Mouse (Mus musculus): ENCODE results near the gene Gpr107. TPM values are rescaled to one million over a fixed set of nuclear protein-coding genes. Genes with fewer than 3 reads are reported as not detected.
A peak's percentile ranks its signal among the peaks of the same experiment; 100 is the strongest.

Gene Gpr107
- total and polyA plus RNA-seq, 2 experiments, result 8.3 to 10.0 TPM

DNA sequence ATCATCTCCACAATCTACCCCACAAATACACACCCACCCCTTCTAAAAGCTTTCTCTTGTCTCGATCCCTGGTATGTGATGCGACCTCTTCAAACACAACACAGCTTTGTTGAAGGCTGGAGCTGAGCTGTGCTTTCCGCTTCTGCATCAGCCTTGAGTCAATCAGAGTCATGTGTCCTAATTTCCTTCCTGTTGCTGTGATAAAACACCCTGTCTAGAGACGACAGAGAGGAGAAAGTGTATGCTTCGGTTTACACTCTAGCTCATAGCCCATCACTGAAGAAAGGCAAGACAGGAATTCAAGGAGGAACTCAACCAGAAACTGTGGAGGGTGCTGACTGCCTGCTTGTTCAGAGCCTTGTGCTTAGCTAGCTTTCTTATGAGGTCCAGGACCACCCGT is 43.9 kb upstream of the Gpr107 start:
- Histone ChIP-seq H3K4me3 (ENCODE audit: insufficient read depth, low read depth, low read length) (no peak overlapping the region), H3K27me3 (ENCODE audit: control insufficient read depth, insufficient read depth, low read length) (no peaks in the 10 kb centered on the region), H3K9ac (ENCODE audit: low read depth, low read length) (no peak overlapping the region), H3K36me3 (ENCODE audit: control insufficient read depth, insufficient read depth, low read length) (no peaks in the 10 kb centered on the region), H3K79me2 (ENCODE audit: control insufficient read depth, insufficient read depth, low read length) (peaks cover 17% of the 10 kb centered on the region), H3K27ac (replicated peaks; ENCODE audit: insufficient read depth, low read depth, low read length) (peak overlapping the region; percentile 62; the same call in 1 of the 2 replicates), H3K4me1 (ENCODE audit: control insufficient read depth, insufficient read depth, low read length) (peaks cover 3% of the 10 kb centered on the region; the same call in 1 of the 2 replicates)
- 70% methylated on average over 6 of the region's 6 CpGs for WGBS
- TF ChIP-seq POLR2A (IDR thresholded peaks at IDR 0.05; ENCODE audit: extremely low read depth, insufficient read depth, low read length), result no peak
- no peak for TF ChIP-seq CTCF (IDR thresholded peaks at IDR 0.05; ENCODE audit: low read depth, low read length)
- peak; percentile 48 for DNase-seq (ENCODE audit: extremely low read depth, low read depth, low spot score)

DNA sequence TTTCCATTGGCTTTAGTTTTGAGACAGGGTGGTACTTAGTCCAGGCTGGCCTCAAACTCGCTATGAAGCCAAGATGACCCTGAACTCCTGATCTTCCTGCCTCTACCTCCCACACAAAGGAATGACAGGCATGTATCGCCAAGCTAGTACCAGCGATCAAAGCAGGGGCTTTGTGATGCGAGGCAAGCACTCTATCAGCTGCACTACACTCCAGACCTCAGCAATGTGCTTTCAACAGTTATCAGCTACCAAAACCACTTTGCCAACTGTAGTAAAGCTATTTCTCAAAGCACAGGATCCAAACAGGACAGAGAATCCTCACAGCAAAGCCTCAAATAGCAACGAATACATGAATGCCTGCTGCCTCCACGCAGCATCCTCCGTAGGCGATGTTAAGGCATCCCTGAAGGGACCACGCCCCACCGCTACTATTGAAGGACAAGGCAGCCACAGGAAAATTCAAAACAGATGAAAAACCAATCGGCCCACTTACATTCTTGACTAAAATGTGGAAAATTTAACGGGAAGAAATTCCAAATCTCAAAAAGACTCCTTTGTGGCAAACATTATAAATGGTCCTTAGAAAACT is 42.1 kb upstream of the Gpr107 start:
- Histone ChIP-seq H3K4me1 (ENCODE audit: control insufficient read depth, insufficient read depth, low read length) (0 out of 2 replicates have a peak, but pooled peaks cover 3% of the 10 kb centered on the region), H3K27ac (replicated peaks; ENCODE audit: insufficient read depth, low read depth, low read length) (no peak overlapping the region), H3K9ac (ENCODE audit: low read depth, low read length) (no peak overlapping the region), H3K79me2 (ENCODE audit: control insufficient read depth, insufficient read depth, low read length) (peaks cover 22% of the 10 kb centered on the region), H3K4me3 (ENCODE audit: insufficient read depth, low read depth, low read length) (no peak overlapping the region), H3K27me3 (ENCODE audit: control insufficient read depth, insufficient read depth, low read length) (no peaks in the 10 kb centered on the region), H3K36me3 (ENCODE audit: control insufficient read depth, insufficient read depth, low read length) (no peaks in the 10 kb centered on the region)
- 79% methylated on average over 12 of the region's 12 CpGs for WGBS
- TF ChIP-seq CTCF (IDR thresholded peaks at IDR 0.05; ENCODE audit: low read depth, low read length) (no peak), POLR2A (IDR thresholded peaks at IDR 0.05; ENCODE audit: extremely low read depth, insufficient read depth, low read length) (no peak)
- no peak for DNase-seq (ENCODE audit: extremely low read depth, low read depth, low spot score)

DNA sequence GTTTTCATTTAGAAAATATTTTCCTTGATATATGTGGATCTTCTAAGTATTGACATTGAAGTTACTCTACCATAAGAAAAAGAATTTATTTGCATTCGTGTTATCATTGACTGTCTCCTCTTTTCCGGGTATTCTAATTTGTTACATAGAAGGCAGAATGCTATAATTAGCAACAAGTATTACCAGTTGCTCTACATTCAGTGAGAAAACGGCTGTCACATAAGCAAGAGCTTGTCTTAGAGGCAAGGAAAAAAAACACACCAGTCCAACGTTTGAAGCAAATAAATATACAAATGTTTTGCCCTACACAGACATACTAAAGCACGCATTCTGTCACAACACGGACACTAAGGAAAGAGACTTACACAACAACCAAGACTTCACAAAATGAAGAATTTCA is 40.4 kb upstream of the Gpr107 start:
- 73% methylated on average over 6 of the region's 6 CpGs for WGBS
- H3K4me1 ChIP-seq (ENCODE audit: control insufficient read depth, insufficient read depth, low read length), result 0 out of 2 replicates have a peak, but pooled peaks cover 3% of the 10 kb centered on the region
- TF ChIP-seq POLR2A (IDR thresholded peaks at IDR 0.05; ENCODE audit: extremely low read depth, insufficient read depth, low read length), result no peak
- TF ChIP-seq CTCF (IDR thresholded peaks at IDR 0.05; ENCODE audit: low read depth, low read length), result no peak

DNA sequence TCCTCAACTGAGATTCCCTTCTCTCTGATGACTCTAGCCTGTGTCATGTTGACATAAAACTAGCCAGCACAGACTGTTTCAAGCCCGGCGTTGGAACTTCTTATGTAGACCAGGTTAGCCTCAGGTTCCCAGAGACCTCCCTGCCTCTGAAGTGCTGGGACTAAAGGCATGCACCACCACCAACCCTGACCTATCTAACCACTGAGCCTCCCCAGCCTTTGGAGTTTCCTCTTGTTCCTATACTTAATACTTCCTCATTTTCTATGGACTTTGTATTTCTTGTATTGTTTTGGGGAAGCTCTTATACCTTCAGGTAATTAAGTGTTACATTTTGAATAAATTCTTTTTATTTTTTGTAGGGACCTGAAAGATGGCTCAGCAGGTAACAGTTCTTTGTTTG is 37.9 kb upstream of the Gpr107 start:
- H3K36me3 ChIP-seq (ENCODE audit: control insufficient read depth, insufficient read depth, low read length), result no peaks in the 10 kb centered on the region
- H3K4me3 ChIP-seq (ENCODE audit: insufficient read depth, low read depth, low read length), result no peak overlapping the region
- H3K27ac ChIP-seq (replicated peaks; ENCODE audit: insufficient read depth, low read depth, low read length), result no peak overlapping the region
- 98% methylated on average over 2 of the region's 2 CpGs for WGBS
- no peaks in the 10 kb centered on the region for H3K27me3 ChIP-seq (ENCODE audit: control insufficient read depth, insufficient read depth, low read length)
- TF ChIP-seq POLR2A (IDR thresholded peaks at IDR 0.05; ENCODE audit: extremely low read depth, insufficient read depth, low read length), result no peak
- no peak for TF ChIP-seq CTCF (IDR thresholded peaks at IDR 0.05; ENCODE audit: low read depth, low read length)
- peaks cover 36% of the 10 kb centered on the region for H3K79me2 ChIP-seq (ENCODE audit: control insufficient read depth, insufficient read depth, low read length)
- H3K4me1 ChIP-seq (ENCODE audit: control insufficient read depth, insufficient read depth, low read length), result no peaks in the 10 kb centered on the region; the same call in 1 of the 2 replicates
- no peak for DNase-seq (ENCODE audit: extremely low read depth, low read depth, low spot score)
- H3K9ac ChIP-seq (ENCODE audit: low read depth, low read length), result no peak overlapping the region

More for the DNA sequence above, 40.4 kb upstream of the Gpr107 start:
- H3K4me3 ChIP-seq (ENCODE audit: insufficient read depth, low read depth, low read length), result no peak overlapping the region
- H3K36me3 ChIP-seq (ENCODE audit: control insufficient read depth, insufficient read depth, low read length), result no peaks in the 10 kb centered on the region
- no peak overlapping the region for H3K27ac ChIP-seq (replicated peaks; ENCODE audit: insufficient read depth, low read depth, low read length)
- H3K27me3 ChIP-seq (ENCODE audit: control insufficient read depth, insufficient read depth, low read length), result no peaks in the 10 kb centered on the region
- H3K9ac ChIP-seq (ENCODE audit: low read depth, low read length), result no peak overlapping the region
- H3K79me2 ChIP-seq (ENCODE audit: control insufficient read depth, insufficient read depth, low read length), result peaks cover 26% of the 10 kb centered on the region
- DNase-seq (ENCODE audit: extremely low read depth, low read depth, low spot score), result no peak

DNA sequence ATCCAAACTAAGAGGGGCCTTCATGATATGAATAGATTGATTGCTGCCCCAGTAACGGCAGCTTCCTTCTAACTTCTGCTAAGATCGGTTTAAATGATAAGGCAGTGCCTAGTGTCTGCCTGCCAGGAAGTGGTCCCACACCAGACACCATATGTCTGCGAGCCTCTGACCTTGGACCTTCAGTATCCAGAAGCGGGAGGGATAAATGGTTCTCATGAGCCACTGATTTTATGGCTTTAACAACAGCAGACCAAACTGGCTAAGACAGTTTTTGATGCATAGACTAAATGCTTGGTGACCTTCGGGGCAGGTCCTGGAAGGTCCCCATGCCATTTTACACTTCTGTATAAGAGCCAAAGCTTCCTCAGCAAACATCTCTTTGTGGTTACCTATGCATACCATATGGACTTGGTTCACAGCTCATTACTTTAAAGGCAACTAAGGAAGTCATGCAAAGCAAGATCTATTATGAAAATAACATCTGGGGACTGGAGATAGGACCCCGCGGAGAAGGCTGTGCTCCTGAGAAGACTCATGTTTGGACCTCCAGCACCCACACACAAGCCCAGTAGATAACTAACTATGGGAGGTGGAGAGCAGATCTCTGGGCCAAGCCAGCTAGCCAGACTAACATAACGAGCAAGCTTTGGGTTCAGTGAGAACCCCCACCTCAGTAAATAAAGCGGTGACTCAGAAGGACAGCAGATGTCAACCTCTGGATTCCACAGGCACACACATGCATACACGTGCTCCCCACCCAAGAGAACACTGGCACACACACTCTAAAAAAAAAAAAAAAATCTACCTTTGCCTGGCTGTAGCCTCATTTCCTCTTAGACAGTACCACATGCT is 36.8 kb upstream of the Gpr107 start:
- no peak for TF ChIP-seq CTCF (IDR thresholded peaks at IDR 0.05; ENCODE audit: low read depth, low read length)
- no peak for TF ChIP-seq POLR2A (IDR thresholded peaks at IDR 0.05; ENCODE audit: extremely low read depth, insufficient read depth, low read length)
- H3K36me3 ChIP-seq (ENCODE audit: control insufficient read depth, insufficient read depth, low read length), result no peaks in the 10 kb centered on the region
- 75% methylated on average over 10 of the region's 10 CpGs for WGBS
- no peaks in the 10 kb centered on the region; the same call in 1 of the 2 replicates for H3K4me1 ChIP-seq (ENCODE audit: control insufficient read depth, insufficient read depth, low read length)
- no peak overlapping the region for H3K4me3 ChIP-seq (ENCODE audit: insufficient read depth, low read depth, low read length)
- no peaks in the 10 kb centered on the region for H3K27me3 ChIP-seq (ENCODE audit: control insufficient read depth, insufficient read depth, low read length)
- H3K9ac ChIP-seq (ENCODE audit: low read depth, low read length), result no peak overlapping the region
- H3K79me2 ChIP-seq (ENCODE audit: control insufficient read depth, insufficient read depth, low read length), result peaks cover 33% of the 10 kb centered on the region; the same call in 1 of the 2 replicates
- no peak overlapping the region for H3K27ac ChIP-seq (replicated peaks; ENCODE audit: insufficient read depth, low read depth, low read length)
- DNase-seq (ENCODE audit: extremely low read depth, low read depth, low spot score), result no peak

Measured in liver, adult 2 months (tissue).